In the genomic region with DNA sequence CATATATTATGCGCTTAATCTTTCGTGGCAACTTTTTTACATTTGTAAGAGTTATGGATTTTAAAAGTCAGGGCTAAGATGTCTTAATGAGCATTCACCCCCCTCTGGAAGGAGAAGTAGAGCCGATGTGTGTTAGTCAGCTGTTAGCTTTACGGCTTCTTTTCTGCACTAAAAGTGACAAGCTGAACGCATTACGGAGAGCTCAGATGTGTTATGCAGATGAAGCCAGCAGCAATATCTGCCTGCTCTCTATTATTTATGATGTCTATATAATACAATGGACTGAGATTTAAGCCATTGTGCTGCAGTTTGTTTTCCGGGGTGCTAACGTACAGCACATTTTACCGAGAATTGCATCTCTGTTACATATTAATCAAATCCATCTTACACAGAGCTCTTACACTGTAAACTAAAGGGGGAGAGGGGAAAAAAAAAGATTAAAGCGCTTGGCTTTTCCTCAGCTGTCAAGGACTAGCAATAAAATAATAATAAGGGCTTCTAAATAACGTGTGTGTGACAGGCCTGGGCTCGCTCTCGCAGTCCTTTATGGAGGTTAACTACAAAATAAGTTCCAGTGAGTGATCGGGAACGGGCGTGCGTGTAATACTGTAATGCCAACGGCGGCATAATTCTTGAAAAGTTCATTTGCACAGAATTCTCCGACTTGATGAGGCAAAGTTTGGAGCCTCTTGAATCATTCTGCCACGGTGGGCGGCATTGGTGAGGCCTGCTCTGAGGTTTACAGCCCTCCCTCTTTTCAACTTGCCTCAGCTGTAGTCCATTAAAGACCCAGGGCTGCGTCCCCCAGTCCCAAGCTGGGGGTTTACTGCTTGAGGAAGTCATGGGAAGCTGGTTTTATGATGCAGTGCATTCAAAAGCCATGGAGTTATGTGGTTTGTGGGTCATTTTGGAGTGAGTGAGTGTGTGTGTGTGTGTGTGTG, we compare ENCODE assay signal across 13 mouse cellular contexts.
DNase-seq lines count a peak whose midpoint lies in the region; ATAC-seq and TF ChIP-seq lines count a peak whose summit lies in the region.
"Had no signal": no experiment of that assay in that cellular context is flagged by ENCODE, and none has a peak within 500 bp of the region (broad histone marks: within the 10 kb centered on the region; RNA-seq: fewer than 3 reads in every experiment).

No protein-coding gene starts in this region.

- no peak overlapping the region for H3K4me2 ChIP-seq in hindbrain, embryonic 12.5 days (replicated peaks)
- H3K4me2 ChIP-seq in hindbrain, embryonic 14.5 days (replicated peaks), result no peak overlapping the region; the same call in 1 of the 2 replicates
- peak overlapping the region; percentile 13; the same call in 1 of the 2 replicates for H3K4me2 ChIP-seq in midbrain, embryonic 16.5 days (ENCODE audit: low read length)

- peaks cover 11% of the 10 kb centered on the region for H3K27me3 ChIP-seq in hindbrain, embryonic 12.5 days
- H3K27me3 ChIP-seq in hindbrain, embryonic 14.5 days (ENCODE audit: control insufficient read depth, insufficient read depth, low read length), result no peaks in the 10 kb centered on the region
- H3K27me3 ChIP-seq in midbrain, embryonic 16.5 days (ENCODE audit: control insufficient read depth, insufficient read depth, low read depth, low read length), result no peaks in the 10 kb centered on the region

- H3K9me3 ChIP-seq in hindbrain, embryonic 12.5 days (replicated peaks), result no peaks in the 10 kb centered on the region
- H3K9me3 ChIP-seq in hindbrain, embryonic 14.5 days (ENCODE audit: control insufficient read depth, low read length), result no peaks in the 10 kb centered on the region
- H3K9me3 ChIP-seq in midbrain, embryonic 16.5 days (replicated peaks; ENCODE audit: control insufficient read depth, low read length, poor library complexity, severe bottlenecking), result no peaks in the 10 kb centered on the region

- no peak for DNase-seq in hindbrain, embryonic 14.5 days (ENCODE audit: low spot score)
- DNase-seq in brain, embryonic 14.5 days (ENCODE audit: low read depth), result peak; percentile 73
- DNase-seq in forelimb bud, embryonic 11.5 days (ENCODE audit: low read depth, low spot score), result peak; percentile 87
- DNase-seq in layer of hippocampus, adult 8-10 months (ENCODE audit: low spot score in 2 of 2), result no peak
- no peak for DNase-seq in testis, postnatal 10 days (ENCODE audit: low spot score)
- DNase-seq in left cerebral cortex, adult 9 months (ENCODE audit: low spot score in 2 of 2), result no peak
- DNase-seq: cerebellum, postnatal 36 days; heart, adult 2 months; heart, postnatal 4 days; right cerebral cortex, postnatal 14 days had no signal

- WGBS in hindbrain, embryonic 12.5 days, result 52% methylated on average over 23 of the region's 23 CpGs
- 38% methylated on average over 23 of the region's 23 CpGs for WGBS in hindbrain, embryonic 14.5 days
- 45% methylated on average over 23 of the region's 23 CpGs for WGBS in midbrain, embryonic 16.5 days

- TF ChIP-seq POLR2A in brain, embryonic 14.5 days (IDR thresholded peaks at IDR 0.05; ENCODE audit: borderline replicate concordance, extremely low read depth, insufficient read depth, insufficient read length, poor library complexity, severe bottlenecking), result no peak

- no peak for ATAC-seq in hindbrain, embryonic 12.5 days (ENCODE audit: low FRiP score)
- ATAC-seq in hindbrain, embryonic 14.5 days (ENCODE audit: low FRiP score), result no peak
- ATAC-seq in midbrain, embryonic 16.5 days, result 0 out of 2 replicates have a peak, but pooled peaks have one; percentile 33

- H3K4me3 ChIP-seq in hindbrain, embryonic 12.5 days, result no peak overlapping the region
- no peak overlapping the region for H3K4me3 ChIP-seq in hindbrain, embryonic 14.5 days (replicated peaks; ENCODE audit: low read length)
- H3K4me3 ChIP-seq in midbrain, embryonic 16.5 days (ENCODE audit: low read depth, low read length), result no peak overlapping the region
- H3K4me3 ChIP-seq: heart, adult 2 months; myocyte had no signal

- H3K36me3 ChIP-seq in hindbrain, embryonic 12.5 days, result no peaks in the 10 kb centered on the region
- no peaks in the 10 kb centered on the region for H3K36me3 ChIP-seq in hindbrain, embryonic 14.5 days (replicated peaks; ENCODE audit: control insufficient read depth, insufficient read depth)
- no peaks in the 10 kb centered on the region for H3K36me3 ChIP-seq in midbrain, embryonic 16.5 days (ENCODE audit: control insufficient read depth, insufficient read depth, low read length)

- H3K4me1 ChIP-seq in hindbrain, embryonic 12.5 days, result peaks cover 54% of the 10 kb centered on the region
- peaks cover 36% of the 10 kb centered on the region for H3K4me1 ChIP-seq in hindbrain, embryonic 14.5 days (replicated peaks; ENCODE audit: control insufficient read depth, insufficient read depth, low read length)
- peaks cover 28% of the 10 kb centered on the region for H3K4me1 ChIP-seq in midbrain, embryonic 16.5 days (ENCODE audit: control insufficient read depth, insufficient read depth, low read length)

- H3K27ac ChIP-seq in hindbrain, embryonic 12.5 days, result peak overlapping the region; percentile 4
- H3K27ac ChIP-seq in hindbrain, embryonic 14.5 days, result no peak overlapping the region
- no peak overlapping the region for H3K27ac ChIP-seq in midbrain, embryonic 16.5 days (ENCODE audit: low read length)
- H3K27ac ChIP-seq: heart, adult 2 months had no signal

- no peak for TF ChIP-seq CTCF in brain, embryonic 14.5 days (IDR thresholded peaks at IDR 0.05; ENCODE audit: borderline replicate concordance, extremely low read depth, insufficient read depth, insufficient read length)

- no peak overlapping the region for H3K9ac ChIP-seq in hindbrain, embryonic 12.5 days
- H3K9ac ChIP-seq in hindbrain, embryonic 14.5 days, result no peak overlapping the region
- 0 out of 2 replicates have a peak overlapping the region, but pooled peaks have one; percentile 40 for H3K9ac ChIP-seq in midbrain, embryonic 16.5 days (ENCODE audit: low read depth, low read length)

Comparison
In these comparisons a context has a peak if more than half of its experiments do, and no peak if none do; other contexts are left out.
1. DNase-seq: peak in brain, embryonic 14.5 days (single experiment) and forelimb bud, embryonic 11.5 days (single experiment); none in hindbrain, embryonic 14.5 days (single experiment), layer of hippocampus, adult 8-10 months (0 of 2), testis, postnatal 10 days (single experiment) and left cerebral cortex, adult 9 months (0 of 2).